Mouse (Mus musculus) heart, embryonic 16.5 days (tissue): ENCODE data around the gene Trim61. TPM values are rescaled to one million over a fixed set of nuclear protein-coding genes. Genes with fewer than 3 reads are reported as not detected.

Experiments used
- ATAC-seq: fragments of 200-750 bp; cut with Nextera tagmentation; replicated peaks from 2 replicates; pipeline ENCODE4 v1.8.0; 2017; ENCODE audit warnings: moderate number of reproducible peaks; ENCODE audit not compliant: insufficient read depth, low FRiP score; ENCODE audit errors: extremely low read depth
- H3K27ac ChIP-seq: fragments of 300-500 bp; sonication (generic); 2 replicates; pipeline ENCODE4 v1.5.1; 2014; ENCODE audit warnings: mild to moderate bottlenecking, low read length, control low read depth, moderate library complexity
- H3K27me3 ChIP-seq: fragments of 300-500 bp; sonication (generic); 2 replicates; pipeline ENCODE4 v1.6.1; 2014; ENCODE audit warnings: low read length, mixed read lengths; ENCODE audit not compliant: control insufficient read depth, insufficient read depth
- H3K36me3 ChIP-seq: fragments of 300-500 bp; sonication (generic); 2 replicates; pipeline ENCODE4 v1.6.1; 2014; ENCODE audit not compliant: control insufficient read depth, insufficient read depth
- H3K4me1 ChIP-seq: fragments of 300-500 bp; sonication (generic); 2 replicates; pipeline ENCODE4 v1.6.1; 2014; ENCODE audit warnings: low read length, mixed read lengths; ENCODE audit not compliant: control insufficient read depth, insufficient read depth
- H3K4me2 ChIP-seq: fragments of 300-500 bp; sonication (generic); 2 replicates; pipeline ENCODE4 v1.6.1; 2014; ENCODE audit warnings: low read depth, mild to moderate bottlenecking, control low read depth, low read length
- H3K4me3 ChIP-seq: fragments of 300-500 bp; sonication (generic); 2 replicates; pipeline ENCODE4 v1.5.1; 2014; ENCODE audit warnings: mild to moderate bottlenecking, control low read depth, low read length
- H3K9ac ChIP-seq: fragments of 300-500 bp; sonication (generic); 2 replicates; pipeline ENCODE4 v1.6.1; 2014; ENCODE audit warnings: low read length, control low read depth
- H3K9me3 ChIP-seq: fragments of 300-500 bp; sonication (generic); replicated peaks from 2 replicates; pipeline ENCODE4 v1.6.1; 2016; ENCODE audit warnings: low read length; ENCODE audit not compliant: control insufficient read depth
- WGBS: fragments of 180-500 bp; shearing (Covaris S2); extraction: QIAGEN DNeasy Blood & Tissue Kit; methylation state at CpG from one replicate; pipeline ENCODE4 v1.1.7; 2014; 5-methylcytosine and 5-hydroxymethylcytosine counted together
- polyA plus RNA-seq: library from polyadenylated mRNA; unstranded; fragments of >200 nt; fragmentation: Nextera tagmentation; extraction: Ambion mirVana; gene quantifications from 2 replicates; pipeline ENCODE4 v1.2.1, GENCODE M21; 2015

The Trim61 gene
- 0.07 and 0.16 TPM in 2 replicates for polyA plus RNA-seq

DNA sequence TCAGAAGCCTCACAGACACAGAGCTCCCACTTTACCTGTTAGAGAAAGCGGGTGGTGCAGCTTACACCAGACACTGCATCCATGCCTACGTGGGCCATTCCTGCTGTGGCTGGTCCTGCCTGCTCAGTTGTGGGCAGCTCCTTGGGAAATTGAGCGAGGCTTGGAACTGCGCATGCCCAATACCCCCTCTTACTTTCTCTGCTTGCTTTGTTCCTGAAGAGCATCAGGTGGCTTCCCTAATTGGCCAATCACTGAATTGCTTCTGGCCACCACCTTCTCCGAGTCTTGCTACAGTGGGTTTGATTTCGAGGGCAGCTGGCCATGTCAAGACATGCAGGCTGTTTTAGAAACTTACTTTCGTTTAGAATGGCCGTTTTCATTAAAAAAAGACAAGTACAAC, at the start of gene Trim61, which contains the start of gene Trim60:
TSS of gene Trim61 (minus strand) at position 101 of the 400 bp plus-strand sequence.
TSS of gene Trim60 (minus strand) at position 162 of the 400 bp plus-strand sequence.
- Histone ChIP-seq H3K36me3 (no peaks in the 10 kb centered on the region), H3K27me3 (no peaks in the 10 kb centered on the region), H3K4me3 (no peak within 1 kb of the TSS), H3K4me1 (no peaks in the 10 kb centered on the region), H3K9me3 (no peaks in the 10 kb centered on the region; the same call in 1 of the 2 replicates), H3K4me2 (no peak within 1 kb of the TSS), H3K9ac (no peak within 1 kb of the TSS), H3K27ac (no peak within 1 kb of the TSS)
- ATAC-seq: no peak
- WGBS: 80% methylated on average over 8 of the region's 8 CpGs

GRCm38 (mm10) chr8:65067694-65068472, 49.6 kb upstream of the Trim61 start:
- no peak overlapping the region for H3K9ac ChIP-seq
- no peaks in the 10 kb centered on the region for H3K4me1 ChIP-seq
- H3K4me3 ChIP-seq: no peak overlapping the region
- H3K27ac ChIP-seq: no peak overlapping the region
- WGBS: 47% methylated on average over 10 of the region's 10 CpGs
- no peaks in the 10 kb centered on the region for H3K9me3 ChIP-seq
- no peaks in the 10 kb centered on the region for H3K27me3 ChIP-seq
- no peaks in the 10 kb centered on the region for H3K36me3 ChIP-seq
- no peak for ATAC-seq
- no peak overlapping the region for H3K4me2 ChIP-seq

GRCm38 (mm10) chr8:65067031-65067430, 48.7 kb upstream of the Trim61 start:
- no peaks in the 10 kb centered on the region for H3K4me1 ChIP-seq
- no peaks in the 10 kb centered on the region for H3K27me3 ChIP-seq
- WGBS: 90% methylated on average over 4 of the region's 4 CpGs
- no peak overlapping the region for H3K9ac ChIP-seq
- no peaks in the 10 kb centered on the region for H3K9me3 ChIP-seq
- H3K36me3 ChIP-seq: no peaks in the 10 kb centered on the region
- no peak for ATAC-seq
- H3K4me2 ChIP-seq: no peak overlapping the region
- H3K4me3 ChIP-seq: no peak overlapping the region
- H3K27ac ChIP-seq: no peak overlapping the region

GRCm38 (mm10) chr8:65065622-65066021, 47.3 kb upstream of the Trim61 start:
- Histone ChIP-seq H3K9ac (no peak overlapping the region), H3K4me2 (no peak overlapping the region), H3K4me3 (no peak overlapping the region), H3K9me3 (no peaks in the 10 kb centered on the region), H3K36me3 (no peaks in the 10 kb centered on the region), H3K4me1 (no peaks in the 10 kb centered on the region), H3K27ac (no peak overlapping the region), H3K27me3 (no peaks in the 10 kb centered on the region)
- 96% methylated on average over 3 of the region's 3 CpGs for WGBS
- ATAC-seq: no peak

GRCm38 (mm10) chr8:65064071-65064470, 45.7 kb upstream of the Trim61 start:
- Histone ChIP-seq H3K27me3 (no peaks in the 10 kb centered on the region), H3K27ac (no peak overlapping the region)

DNA sequence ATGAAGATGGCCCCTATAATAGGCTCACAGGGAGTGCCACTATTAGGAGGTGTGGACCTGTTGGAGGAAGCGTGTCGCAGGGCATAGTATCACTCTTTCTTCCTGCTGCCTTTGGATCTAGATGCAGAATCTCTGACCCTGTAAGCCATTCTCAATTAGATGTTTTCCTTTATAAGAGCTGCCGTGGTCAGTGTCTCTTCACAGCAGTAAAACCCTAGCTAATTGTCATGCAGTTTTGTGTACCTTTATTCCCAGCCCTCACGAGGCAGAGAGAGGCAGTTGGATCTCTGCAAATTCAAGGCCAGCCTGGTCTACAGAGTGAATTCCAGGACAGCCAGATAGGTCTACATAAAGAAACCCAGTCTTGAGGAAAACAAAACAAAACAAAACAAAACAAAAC, 43.9 kb upstream of the Trim61 start:
- Histone ChIP-seq H3K4me1 (no peaks in the 10 kb centered on the region), H3K4me3 (no peak overlapping the region), H3K27ac (no peak overlapping the region), H3K36me3 (no peaks in the 10 kb centered on the region), H3K9me3 (no peaks in the 10 kb centered on the region), H3K9ac (no peak overlapping the region), H3K4me2 (no peak overlapping the region), H3K27me3 (no peaks in the 10 kb centered on the region)
- WGBS: 78% methylated on average over 4 of the region's 4 CpGs
- ATAC-seq: no peak

More at GRCm38 (mm10) chr8:65064071-65064470, 45.7 kb upstream of the Trim61 start:
- Histone ChIP-seq H3K9ac (no peak overlapping the region), H3K4me2 (no peak overlapping the region), H3K4me3 (no peak overlapping the region), H3K4me1 (no peaks in the 10 kb centered on the region), H3K36me3 (no peaks in the 10 kb centered on the region), H3K9me3 (no peaks in the 10 kb centered on the region)
- 55% methylated on average over 2 of the region's 2 CpGs for WGBS
- ATAC-seq: no peak

DNA sequence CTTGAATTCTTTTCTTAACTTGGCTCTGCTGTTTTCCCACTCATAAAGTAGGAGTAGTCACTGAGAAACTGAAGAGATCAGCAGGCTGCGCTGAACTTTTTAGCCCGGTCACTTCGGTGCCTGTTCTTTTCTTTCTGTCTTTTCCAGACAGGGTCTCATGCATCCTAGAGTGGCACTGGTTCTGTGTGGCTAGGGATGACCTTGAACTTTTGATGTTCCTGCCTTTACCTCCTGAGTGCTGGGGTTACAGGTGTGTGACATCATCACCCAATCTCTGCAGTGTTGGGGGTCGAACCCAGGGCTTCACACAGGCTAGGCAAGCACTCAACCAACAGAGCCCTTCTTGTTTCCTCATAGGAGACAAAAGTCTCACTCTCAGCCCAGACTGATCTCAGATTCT, 38.4 kb upstream of the Trim61 start:
- Histone ChIP-seq H3K27ac (no peak overlapping the region), H3K4me3 (no peak overlapping the region), H3K27me3 (no peaks in the 10 kb centered on the region), H3K4me1 (no peaks in the 10 kb centered on the region), H3K36me3 (no peaks in the 10 kb centered on the region), H3K9me3 (no peaks in the 10 kb centered on the region), H3K4me2 (no peak overlapping the region), H3K9ac (no peak overlapping the region)
- 83% methylated on average over 4 of the region's 4 CpGs for WGBS
- no peak for ATAC-seq

DNA sequence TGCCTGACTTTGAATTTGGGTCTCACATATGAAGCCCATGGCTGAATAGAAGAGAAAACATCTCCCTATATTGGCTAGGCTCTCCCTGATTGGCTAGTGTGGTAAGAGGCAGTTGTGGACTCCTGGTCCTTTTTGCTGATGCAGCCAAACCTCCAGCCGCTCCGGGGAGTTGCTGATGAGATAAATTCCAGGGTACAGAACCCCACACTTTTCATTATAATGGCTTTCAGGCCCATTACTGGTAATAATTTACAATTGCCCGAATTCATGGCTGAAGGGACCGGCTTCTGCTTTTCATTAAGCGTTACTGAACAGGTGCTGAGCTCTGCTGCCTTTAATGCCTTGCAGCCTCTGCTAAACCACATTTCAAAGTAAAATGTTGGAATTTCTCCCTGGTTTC, 35.6 kb upstream of the Trim61 start:
- Histone ChIP-seq H3K9ac (no peak overlapping the region), H3K36me3 (no peaks in the 10 kb centered on the region), H3K4me2 (no peak overlapping the region), H3K9me3 (no peaks in the 10 kb centered on the region), H3K27ac (no peak overlapping the region), H3K4me3 (no peak overlapping the region), H3K4me1 (no peaks in the 10 kb centered on the region), H3K27me3 (no peaks in the 10 kb centered on the region)
- 71% methylated on average over 5 of the region's 5 CpGs for WGBS
- ATAC-seq: no peak

GRCm38 (mm10) chr8:65053554-65053953, 35.2 kb upstream of the Trim61 start:
- H3K9me3 ChIP-seq: no peaks in the 10 kb centered on the region
- H3K27ac ChIP-seq: no peak overlapping the region
- H3K4me3 ChIP-seq: no peak overlapping the region
- no peak overlapping the region for H3K9ac ChIP-seq
- no peak overlapping the region for H3K4me2 ChIP-seq
- 85% methylated on average over 3 of the region's 3 CpGs for WGBS
- no peak for ATAC-seq
- no peaks in the 10 kb centered on the region for H3K36me3 ChIP-seq
- H3K4me1 ChIP-seq: no peaks in the 10 kb centered on the region
- H3K27me3 ChIP-seq: no peaks in the 10 kb centered on the region
